Mouse (Mus musculus) small intestine, adult 2 months (tissue): ENCODE results near the gene Ntsr2.

Source experiments
- CTCF ChIP-seq: fragments of 200-500 bp; IDR thresholded peaks from 2 replicates; pipeline ENCODE4 v1.5.1; 2012; ENCODE audit warnings: low read depth, mild to moderate bottlenecking, control low read depth, inconsistent platforms, low read length, moderate library complexity, mixed read lengths; ENCODE audit not compliant: insufficient replicate concordance, insufficient read length; ENCODE audit errors: extremely low read depth
- POLR2A ChIP-seq: fragments of 200-500 bp; IDR thresholded peaks from 2 replicates; pipeline ENCODE4 v1.6.1; 2012; ENCODE audit warnings: low read depth, mild to moderate bottlenecking, control low read depth, inconsistent platforms, low read length, moderate library complexity

GRCm38 (mm10) chr12:16665022-16665421 is 11.8 kb downstream of the Ntsr2 start:
- TF ChIP-seq POLR2A = no peak
- TF ChIP-seq CTCF = no peak
